Mouse (Mus musculus) c-Kit-positive CD71-positive TER-119-positive erythroid progenitor cells, embryonic 14.5 days (primary cell): ENCODE measurements around the gene Tent5a.

Experiments
- DNase-seq: peaks from one replicate; pipeline ENCODE4 v3.0.0-alpha.2; 2013; ENCODE audit warnings: low spot score

The Tent5a gene

GRCm38 (mm10) chr9:85312473-85312872 lies 14.7 kb downstream of the Tent5a start, which contains the start of gene Gm11114:
Gm11114 (plus strand) TSS chr9:85312773.
- DNase-seq, result no peak

GRCm38 (mm10) chr9:85303378-85303777 lies 23.8 kb downstream of the Tent5a start:
- DNase-seq, result no peak

- no peak for DNase-seq
Measured at GRCm38 (mm10) chr9:85302849-85303248, 24.3 kb downstream of the Tent5a start.

GRCm38 (mm10) chr9:85274114-85274513 lies 53.0 kb downstream of the Tent5a start:
- DNase-seq, result no peak
